ENCODE assay signal across 33 mouse cellular contexts in genomic region chr6:39395916-39396315, GRCm38 (mm10). TPM values are rescaled to one million over a fixed set of nuclear protein-coding genes. Genes with fewer than 3 reads are reported as not detected.
DNase-seq lines count a peak whose midpoint lies in the region; ATAC-seq and TF ChIP-seq lines count a peak whose summit lies in the region.
"Had no signal": no experiment of that assay in that cellular context is flagged by ENCODE, and none has a peak within 500 bp of the region (broad histone marks: within the 10 kb centered on the region; RNA-seq: fewer than 3 reads in every experiment).

No protein-coding gene starts in this region.

- no peak for TF ChIP-seq CTCF in testis, adult 2 months (IDR thresholded peaks at IDR 0.05; ENCODE audit: control insufficient read depth, insufficient read depth, insufficient replicate concordance, low read depth, low read length)
- TF ChIP-seq CTCF in midbrain, postnatal 0 days (IDR thresholded peaks at IDR 0.05): no peak

- H3K36me3 ChIP-seq in hindbrain, embryonic 12.5 days: peaks cover 43% of the 10 kb centered on the region
- H3K36me3 ChIP-seq in hindbrain, embryonic 10.5 days: peaks cover 78% of the 10 kb centered on the region
- H3K36me3 ChIP-seq in testis, adult 2 months (ENCODE audit: control insufficient read depth, insufficient read depth, low read length): peaks cover 1% of the 10 kb centered on the region
- H3K36me3 ChIP-seq in neural tube, embryonic 15.5 days: peaks cover 45% of the 10 kb centered on the region
- peaks cover 16% of the 10 kb centered on the region for H3K36me3 ChIP-seq in midbrain, postnatal 0 days (ENCODE audit: insufficient read depth, low read length)

- ATAC-seq in hindbrain, embryonic 12.5 days (ENCODE audit: low FRiP score): no peak
- ATAC-seq in neural tube, embryonic 15.5 days (ENCODE audit: low FRiP score): no peak
- ATAC-seq in midbrain, postnatal 0 days (ENCODE audit: low FRiP score): no peak
- ATAC-seq: forebrain, embryonic 15.5 days; inflammation-experienced regulatory T-cells, adult 6 months; midbrain, embryonic 15.5 days had no signal

- TF ChIP-seq POLR2A in testis, adult 2 months (IDR thresholded peaks at IDR 0.05; ENCODE audit: control insufficient read depth, low read depth, low read length): no peak

- H3K27ac ChIP-seq in hindbrain, embryonic 12.5 days: peak overlapping the region; percentile 40; the same call in 1 of the 2 replicates
- H3K27ac ChIP-seq in hindbrain, embryonic 10.5 days: no peak overlapping the region
- peak overlapping the region; percentile 29; the same call in 1 of the 2 replicates for H3K27ac ChIP-seq in testis, adult 2 months (ENCODE audit: control insufficient read depth, insufficient read depth, low read depth, low read length)
- peak overlapping the region; percentile 50; the same call in 1 of the 2 replicates for H3K27ac ChIP-seq in neural tube, embryonic 15.5 days (replicated peaks)
- no peak overlapping the region for H3K27ac ChIP-seq in midbrain, postnatal 0 days (ENCODE audit: low read depth, low read length)
- H3K27ac ChIP-seq: embryonic facial prominence, embryonic 12.5 days; forebrain, embryonic 10.5 days; forebrain, embryonic 15.5 days; left cerebral cortex, adult 2 months; limb, embryonic 12.5 days; liver, embryonic 15.5 days; midbrain, embryonic 10.5 days; midbrain, embryonic 15.5 days; neural tube, embryonic 12.5 days had no signal

- no peak overlapping the region for H3K4me3 ChIP-seq in hindbrain, embryonic 12.5 days
- no peak overlapping the region for H3K4me3 ChIP-seq in hindbrain, embryonic 10.5 days
- no peak overlapping the region for H3K4me3 ChIP-seq in testis, adult 2 months (ENCODE audit: control insufficient read depth, low read depth, low read length)
- H3K4me3 ChIP-seq in neural tube, embryonic 15.5 days (replicated peaks): no peak overlapping the region
- no peak overlapping the region for H3K4me3 ChIP-seq in midbrain, postnatal 0 days (ENCODE audit: low read depth, low read length)
- H3K4me3 ChIP-seq: embryonic facial prominence, embryonic 12.5 days; forebrain, embryonic 10.5 days; forebrain, embryonic 15.5 days; left cerebral cortex, adult 2 months; limb, embryonic 12.5 days; liver, embryonic 15.5 days; midbrain, embryonic 10.5 days; midbrain, embryonic 15.5 days; neural tube, embryonic 12.5 days had no signal

- H3K4me2 ChIP-seq in hindbrain, embryonic 12.5 days (replicated peaks): no peak overlapping the region
- no peak overlapping the region for H3K4me2 ChIP-seq in neural tube, embryonic 15.5 days
- no peak overlapping the region for H3K4me2 ChIP-seq in midbrain, postnatal 0 days (ENCODE audit: low read depth, low read length, poor library complexity, severe bottlenecking)
- H3K4me2 ChIP-seq: embryonic facial prominence, embryonic 12.5 days; forebrain, embryonic 15.5 days; heart, embryonic 11.5 days; limb, embryonic 12.5 days; liver, embryonic 15.5 days; lung, embryonic 14.5 days; midbrain, embryonic 15.5 days; neural tube, embryonic 12.5 days had no signal

- H3K27me3 ChIP-seq in hindbrain, embryonic 12.5 days: no peaks in the 10 kb centered on the region
- no peaks in the 10 kb centered on the region for H3K27me3 ChIP-seq in hindbrain, embryonic 10.5 days (ENCODE audit: insufficient read depth, poor library complexity, severe bottlenecking)
- H3K27me3 ChIP-seq in testis, adult 2 months (ENCODE audit: control insufficient read depth, insufficient read depth, low read length): no peaks in the 10 kb centered on the region
- no peaks in the 10 kb centered on the region for H3K27me3 ChIP-seq in neural tube, embryonic 15.5 days (replicated peaks)
- H3K27me3 ChIP-seq in midbrain, postnatal 0 days (ENCODE audit: insufficient read depth, low read length): no peaks in the 10 kb centered on the region
- H3K27me3 ChIP-seq: CH12.LX; embryonic facial prominence, embryonic 12.5 days; forebrain, embryonic 15.5 days; limb, embryonic 12.5 days; liver, embryonic 15.5 days; midbrain, embryonic 15.5 days; neural tube, embryonic 12.5 days; Patski had no signal

- 83% methylated on average over 4 of the region's 4 CpGs for WGBS in hindbrain, embryonic 12.5 days
- WGBS in hindbrain, embryonic 10.5 days: 90% methylated on average over 4 of the region's 4 CpGs
- WGBS in neural tube, embryonic 15.5 days: 84% methylated on average over 4 of the region's 4 CpGs
- WGBS in midbrain, postnatal 0 days: 90% methylated on average over 4 of the region's 4 CpGs

- H3K9me3 ChIP-seq in hindbrain, embryonic 12.5 days (replicated peaks): no peaks in the 10 kb centered on the region
- H3K9me3 ChIP-seq in hindbrain, embryonic 10.5 days: no peaks in the 10 kb centered on the region
- no peaks in the 10 kb centered on the region for H3K9me3 ChIP-seq in neural tube, embryonic 15.5 days (replicated peaks)
- no peaks in the 10 kb centered on the region for H3K9me3 ChIP-seq in midbrain, postnatal 0 days (ENCODE audit: low read length)
- H3K9me3 ChIP-seq: embryonic facial prominence, embryonic 12.5 days; forebrain, embryonic 10.5 days; forebrain, embryonic 15.5 days; limb, embryonic 12.5 days; liver, embryonic 15.5 days; midbrain, embryonic 10.5 days; midbrain, embryonic 15.5 days; neural tube, embryonic 12.5 days had no signal

- H3K4me1 ChIP-seq in hindbrain, embryonic 12.5 days: no peaks in the 10 kb centered on the region
- no peaks in the 10 kb centered on the region for H3K4me1 ChIP-seq in hindbrain, embryonic 10.5 days (replicated peaks)
- peaks cover 3% of the 10 kb centered on the region for H3K4me1 ChIP-seq in testis, adult 2 months (ENCODE audit: control insufficient read depth, insufficient read depth, low read length)
- H3K4me1 ChIP-seq in neural tube, embryonic 15.5 days: peaks cover 5% of the 10 kb centered on the region; the same call in 1 of the 2 replicates
- no peaks in the 10 kb centered on the region for H3K4me1 ChIP-seq in midbrain, postnatal 0 days (ENCODE audit: insufficient read depth, low read length)
- H3K4me1 ChIP-seq: embryonic facial prominence, embryonic 12.5 days; forebrain, embryonic 10.5 days; forebrain, embryonic 15.5 days; limb, embryonic 12.5 days; liver, embryonic 15.5 days; midbrain, embryonic 10.5 days; midbrain, embryonic 15.5 days; neural tube, embryonic 12.5 days had no signal

- DNase-seq in hindbrain, embryonic 10.5 days (ENCODE audit: low spot score): no peak
- no peak for DNase-seq in testis, postnatal 14 days (ENCODE audit: low spot score)
- DNase-seq in cerebellum, postnatal 10 days: peak; percentile 30 to 35
- no peak for DNase-seq in midbrain, postnatal 0 days (ENCODE audit: low spot score)
- no peak for DNase-seq in adrenal gland, postnatal 14 days
- DNase-seq: adrenal gland, postnatal 25 days; B cell, adult 2 months; gastrocnemius, postnatal 25 days; heart, adult 11 months; kidney, adult 11 months; kidney, postnatal 14 days; lung, embryonic 14.5 days; lung, postnatal 14 days; thymus, postnatal 14 days had no signal

- H3K9ac ChIP-seq in hindbrain, embryonic 12.5 days: no peak overlapping the region
- no peak overlapping the region for H3K9ac ChIP-seq in neural tube, embryonic 15.5 days (replicated peaks)
- H3K9ac ChIP-seq in midbrain, postnatal 0 days (replicated peaks; ENCODE audit: low read length, poor library complexity, severe bottlenecking): no peak overlapping the region
- H3K9ac ChIP-seq: embryonic facial prominence, embryonic 12.5 days; forebrain, embryonic 15.5 days; limb, embryonic 12.5 days; liver, embryonic 15.5 days; lung, embryonic 14.5 days; midbrain, embryonic 15.5 days; neural tube, embryonic 12.5 days had no signal

RNA-seq across cellular contexts. Expression of gene Rab19, which starts 14.9 kb away (rescaled TPM):
- polyA plus RNA-seq in hindbrain, embryonic 12.5 days (2016; fragmentation: Nextera tagmentation; extraction: Ambion mirVana): 0.52 and 0.66 TPM in 2 replicates
- 0.31 and 0.80 TPM in 2 replicates for polyA plus RNA-seq in hindbrain, embryonic 10.5 days (2016; fragmentation: Nextera tagmentation; extraction: Ambion mirVana)
- 0.26 and 0.77 TPM in 2 replicates for polyA plus RNA-seq in testis, adult 2 months (2012; rRNA removed)
- 0.09 and 1.9 TPM in 2 replicates for polyA plus RNA-seq in neural tube, embryonic 15.5 days (2015; fragmentation: Nextera tagmentation; extraction: Ambion mirVana)
- total RNA-seq in midbrain, postnatal 0 days (2014; rRNA removed): 0.24 TPM in 1 of 2 replicates, not detected in the other
- polyA plus RNA-seq in midbrain, postnatal 0 days (2015; fragmentation: Nextera tagmentation; extraction: Ambion mirVana): 0.25 TPM in 1 of 2 replicates, not detected in the other
- total RNA-seq in adrenal gland, postnatal 14 days (2021): 0.48 and 1.4 TPM in 2 replicates
- total RNA-seq: gastrocnemius, adult 18-20 months; left cerebral cortex, adult 2 months; left cerebral cortex, postnatal 25 days; MEL had no signal

RNA-seq across cellular contexts. Expression of gene Slc37a3, which starts 18.4 kb away (rescaled TPM):
- 56.5 and 59.0 TPM in 2 replicates for polyA plus RNA-seq in hindbrain, embryonic 12.5 days (2016; fragmentation: Nextera tagmentation; extraction: Ambion mirVana)
- polyA plus RNA-seq in hindbrain, embryonic 10.5 days (2016; fragmentation: Nextera tagmentation; extraction: Ambion mirVana): 43.1 and 51.5 TPM in 2 replicates
- 6.4 and 7.0 TPM in 2 replicates for polyA plus RNA-seq in testis, adult 2 months (2012; rRNA removed)
- polyA plus RNA-seq in neural tube, embryonic 15.5 days (2015; fragmentation: Nextera tagmentation; extraction: Ambion mirVana): 52.6 and 53.1 TPM in 2 replicates
- 38.1 and 46.8 TPM in 2 replicates for total RNA-seq in midbrain, postnatal 0 days (2014; rRNA removed)
- 54.6 and 55.4 TPM in 2 replicates for polyA plus RNA-seq in midbrain, postnatal 0 days (2015; fragmentation: Nextera tagmentation; extraction: Ambion mirVana)
- total RNA-seq in adrenal gland, postnatal 14 days (2021): 32.3 and 36.5 TPM in 2 replicates

RNA-seq across cellular contexts. Expression of gene Mkrn1, which starts 24.3 kb away (rescaled TPM):
- polyA plus RNA-seq in hindbrain, embryonic 12.5 days (2016; fragmentation: Nextera tagmentation; extraction: Ambion mirVana): 178 and 191 TPM in 2 replicates
- 90.0 and 116 TPM in 2 replicates for polyA plus RNA-seq in hindbrain, embryonic 10.5 days (2016; fragmentation: Nextera tagmentation; extraction: Ambion mirVana)
- polyA plus RNA-seq in testis, adult 2 months (2012; rRNA removed): 366 and 374 TPM in 2 replicates
- 203 and 231 TPM in 2 replicates for polyA plus RNA-seq in neural tube, embryonic 15.5 days (2015; fragmentation: Nextera tagmentation; extraction: Ambion mirVana)
- total RNA-seq in midbrain, postnatal 0 days (2014; rRNA removed): 201 and 269 TPM in 2 replicates
- 232 and 238 TPM in 2 replicates for polyA plus RNA-seq in midbrain, postnatal 0 days (2015; fragmentation: Nextera tagmentation; extraction: Ambion mirVana)
- 94.2 and 101 TPM in 2 replicates for total RNA-seq in adrenal gland, postnatal 14 days (2021)

Comparison
In these comparisons a context has a peak if more than half of its experiments do, and no peak if none do; other contexts are left out.
1. H3K27ac ChIP-seq: peak in hindbrain, embryonic 12.5 days (single experiment), testis, adult 2 months (single experiment) and neural tube, embryonic 15.5 days (single experiment); none in hindbrain, embryonic 10.5 days (single experiment) and midbrain, postnatal 0 days (single experiment).
2. DNase-seq: peak in cerebellum, postnatal 10 days (2 of 2); none in hindbrain, embryonic 10.5 days (single experiment), testis, postnatal 14 days (single experiment), midbrain, postnatal 0 days (single experiment) and adrenal gland, postnatal 14 days (single experiment).